Mouse (Mus musculus) mature B cell (primary cell): ENCODE results near the gene Gm11027.

Experiments
- in situ Hi-C: fragments of 300-500 bp; cut with MboI; formaldehyde crosslinking; loops from 2 replicates; pipeline ENCODE4 v1.14.3; 2019

The Gm11027 gene

GRCm38 (mm10) chr12:116279181-116279580 is 4.0 kb downstream of the Gm11027 start:
- in situ Hi-C loops: no loop called here

GRCm38 (mm10) chr12:116280149-116280652 is 5.0 kb downstream of the Gm11027 start:
- in situ Hi-C loops: no loop called here

- in situ Hi-C loops: no loop called here
These were observed 5.6 kb downstream of the Gm11027 start, which contains the start of gene Esyt2 for GRCm38 (mm10) chr12:116280653-116281364. Gene Esyt2, plus strand, starts transcription at chr12:116281196.

- in situ Hi-C loops: no loop called here
These were observed 6.5 kb downstream of the Gm11027 start for GRCm38 (mm10) chr12:116281427-116282281.

- in situ Hi-C loops: no loop called here
These were observed 7.7 kb downstream of the Gm11027 start for GRCm38 (mm10) chr12:116282856-116283255.

GRCm38 (mm10) chr12:116283511-116283910 is 8.3 kb downstream of the Gm11027 start:
- in situ Hi-C loops: no loop called here

GRCm38 (mm10) chr12:116293185-116293584 is 18.0 kb downstream of the Gm11027 start:
- in situ Hi-C loops: no loop called here

GRCm38 (mm10) chr12:116293599-116294292 is 18.6 kb downstream of the Gm11027 start:
- in situ Hi-C loops: no loop called here

GRCm38 (mm10) chr12:116299906-116300305 is 24.7 kb downstream of the Gm11027 start:
- in situ Hi-C loops: no loop called here

GRCm38 (mm10) chr12:116302181-116302580 is 27.0 kb downstream of the Gm11027 start:
- in situ Hi-C loops: no loop called here

- in situ Hi-C loops: no loop called here
These were observed 30.9 kb downstream of the Gm11027 start for GRCm38 (mm10) chr12:116306042-116306441.

GRCm38 (mm10) chr12:116307870-116308269 is 32.7 kb downstream of the Gm11027 start:
- in situ Hi-C loops: no loop called here

- in situ Hi-C loops: no loop called here
These were observed 33.4 kb downstream of the Gm11027 start for GRCm38 (mm10) chr12:116308612-116309011.

- in situ Hi-C loops: no loop called here
These were observed 38.6 kb downstream of the Gm11027 start for GRCm38 (mm10) chr12:116313816-116314215.

- in situ Hi-C loops: no loop called here
These were observed 40.3 kb downstream of the Gm11027 start for GRCm38 (mm10) chr12:116315498-116315897.

GRCm38 (mm10) chr12:116317818-116318217 is 42.6 kb downstream of the Gm11027 start:
- in situ Hi-C loops: no loop called here
